Mouse (Mus musculus) thymus, adult 2 months (tissue): ENCODE results near the gene Mrln. TPM values are rescaled to one million over a fixed set of nuclear protein-coding genes. Genes with fewer than 3 reads are reported as not detected.

Experiments
- DNase-seq: peaks from one replicate; pipeline ENCODE4 v3.0.0; 2021
- H3K27ac ChIP-seq: fragments of 200-500 bp; 2 replicates; pipeline ENCODE4 v1.5.1; 2012; ENCODE audit warnings: low read length, control low read depth; ENCODE audit not compliant: control insufficient read depth, insufficient read depth
- H3K27me3 ChIP-seq: fragments of 200-500 bp; 2 replicates; pipeline ENCODE4 v1.6.1; 2012; ENCODE audit warnings: mild to moderate bottlenecking, low read length, moderate library complexity, mixed read lengths; ENCODE audit not compliant: control insufficient read depth, insufficient read depth
- H3K36me3 ChIP-seq: fragments of 200-500 bp; 2 replicates; pipeline ENCODE4 v1.6.1; 2012; ENCODE audit warnings: mild to moderate bottlenecking, low read length, moderate library complexity; ENCODE audit not compliant: control insufficient read depth, insufficient read depth
- H3K4me1 ChIP-seq: fragments of 200-500 bp; replicated peaks from 2 replicates; pipeline ENCODE4 v1.6.1; 2012; ENCODE audit warnings: low read length; ENCODE audit not compliant: control insufficient read depth, insufficient read depth
- H3K4me3 ChIP-seq: fragments of 200-500 bp; 2 replicates; pipeline ENCODE4 v1.5.1; 2012; ENCODE audit warnings: mild to moderate bottlenecking, low read length, control low read depth, moderate library complexity; ENCODE audit not compliant: control insufficient read depth, insufficient read depth
- CTCF ChIP-seq: fragments of 200-500 bp; IDR thresholded peaks from 2 replicates; pipeline ENCODE4 v1.5.1; 2012; ENCODE audit warnings: mild to moderate bottlenecking, control low read depth, low read length, moderate library complexity, borderline replicate concordance; ENCODE audit not compliant: control insufficient read depth, poor library complexity, insufficient read depth; ENCODE audit errors: extremely low read depth
- POLR2A ChIP-seq: fragments of 200-500 bp; IDR thresholded peaks from 2 replicates; pipeline ENCODE4 v1.6.1; 2012; ENCODE audit warnings: mild to moderate bottlenecking, low read length, control low read depth, moderate library complexity; ENCODE audit not compliant: control insufficient read depth, poor library complexity, insufficient read depth; ENCODE audit errors: extremely low read depth
- WGBS: fragments of 180-500 bp; shearing (Covaris S2); methylation state at CpG from one replicate; pipeline ENCODE4 v1.1.7; 2018; 5-methylcytosine and 5-hydroxymethylcytosine counted together
- polyA plus RNA-seq: library from polyadenylated mRNA; depleted of rRNA; stranded (reverse); fragments of >200 nt; gene quantifications from 2 replicates; pipeline ENCODE4 v1.2.3, GENCODE M21; 2012

Mrln gene
- polyA plus RNA-seq, 1 experiment: 0.58 TPM

DNA sequence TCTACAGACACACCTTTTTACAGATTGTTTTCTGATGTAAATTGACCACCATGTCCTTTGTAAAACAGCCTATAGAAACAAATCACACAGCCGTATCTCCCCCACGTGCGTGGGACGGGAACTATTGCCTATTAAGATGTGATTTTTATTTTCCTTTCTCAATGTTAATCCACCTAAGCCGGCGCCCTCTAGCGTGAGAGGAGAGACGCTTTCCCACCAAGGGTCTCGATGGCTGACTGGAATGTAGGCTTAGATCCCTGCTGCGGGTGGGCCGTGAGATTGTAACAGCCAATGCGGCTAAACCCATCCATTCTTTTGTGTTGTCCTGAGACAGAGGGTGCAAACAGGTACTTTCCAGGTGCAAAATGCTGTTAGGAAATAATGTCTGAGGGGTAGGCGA is 14.6 kb upstream of the Mrln start:
- no peak overlapping the region for H3K4me3 ChIP-seq
- H3K4me1 ChIP-seq: no peaks in the 10 kb centered on the region
- 92% methylated on average over 13 of the region's 13 CpGs for WGBS
- TF ChIP-seq POLR2A (no peak), CTCF (no peak)
- H3K36me3 ChIP-seq: peaks cover 39% of the 10 kb centered on the region
- no peaks in the 10 kb centered on the region for H3K27me3 ChIP-seq
- no peak overlapping the region for H3K27ac ChIP-seq
- no peak for DNase-seq

DNA sequence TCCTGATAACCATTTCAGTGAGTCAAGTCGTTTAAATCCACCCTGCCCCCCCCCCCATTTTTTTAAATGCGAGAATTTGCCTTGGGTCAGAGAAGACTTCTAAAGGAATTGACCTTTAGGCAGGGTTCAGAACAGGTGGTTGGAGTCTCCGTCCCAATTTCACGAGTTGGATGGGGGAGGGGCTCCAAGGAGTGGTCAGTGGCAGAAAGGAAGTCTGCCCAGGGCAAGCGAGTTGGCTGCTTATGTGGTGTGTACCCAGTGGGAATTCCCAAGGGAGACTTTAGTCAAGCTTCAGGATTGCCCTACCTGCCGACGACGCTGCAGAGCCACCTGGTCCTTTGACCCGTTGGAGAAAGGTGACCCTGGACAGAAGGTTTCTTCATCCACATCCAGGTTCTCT is 10.2 kb upstream of the Mrln start:
- no peak overlapping the region for H3K27ac ChIP-seq
- no peaks in the 10 kb centered on the region for H3K27me3 ChIP-seq
- no peak overlapping the region for H3K4me3 ChIP-seq
- H3K36me3 ChIP-seq: peaks cover 24% of the 10 kb centered on the region
- no peaks in the 10 kb centered on the region for H3K4me1 ChIP-seq
- no peak for DNase-seq
- 93% methylated on average over 9 of the region's 9 CpGs for WGBS
- TF ChIP-seq CTCF: no peak

DNA sequence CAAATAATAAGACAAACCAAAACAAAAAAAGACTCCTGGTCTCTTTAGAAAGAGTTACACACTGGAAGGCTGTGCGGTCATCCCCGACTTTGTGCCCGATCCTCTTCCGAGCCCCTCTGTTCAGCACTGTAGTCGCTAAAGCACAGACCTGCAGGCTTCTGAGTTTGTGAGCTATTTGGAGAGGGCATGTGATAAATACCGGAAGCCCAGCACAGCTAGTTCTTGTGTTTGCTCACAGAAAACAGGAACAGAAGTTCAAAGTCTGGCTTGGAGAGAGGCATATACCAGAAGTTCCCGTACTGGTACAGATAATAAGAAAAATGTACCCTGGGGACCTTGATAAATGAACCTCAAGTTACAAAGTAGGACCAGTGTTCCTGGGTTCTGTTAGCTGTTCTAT is 9.2 kb upstream of the Mrln start:
- Histone ChIP-seq H3K27ac (no peak overlapping the region), H3K36me3 (peaks cover 18% of the 10 kb centered on the region; the same call in 1 of the 2 replicates), H3K4me1 (no peaks in the 10 kb centered on the region), H3K27me3 (no peaks in the 10 kb centered on the region), H3K4me3 (no peak overlapping the region)
- TF ChIP-seq CTCF (no peak), POLR2A (no peak)
- WGBS: 14% methylated on average over 7 of the region's 7 CpGs
- DNase-seq: no peak

DNA sequence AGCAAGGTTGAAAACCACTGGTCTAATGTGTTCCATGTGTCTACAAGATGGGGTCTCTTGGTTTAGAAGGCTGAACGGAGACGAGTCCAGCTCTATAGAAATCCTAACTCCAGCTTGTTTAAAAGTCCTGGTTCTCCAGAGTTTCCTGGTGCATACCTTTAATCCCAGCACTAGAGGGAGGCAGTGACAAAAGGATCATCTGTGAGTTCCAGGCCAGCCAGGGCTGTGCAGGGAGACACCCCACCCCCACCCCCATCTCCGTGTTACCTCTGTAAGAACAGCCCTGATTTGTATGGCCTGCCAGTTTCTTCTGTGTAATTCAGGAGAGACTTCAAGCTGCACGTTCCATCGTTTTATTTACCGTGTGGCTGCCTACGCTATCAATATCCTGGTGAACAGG is 8.7 kb upstream of the Mrln start:
- Histone ChIP-seq H3K36me3 (peaks cover 18% of the 10 kb centered on the region; the same call in 1 of the 2 replicates), H3K4me3 (no peak overlapping the region), H3K27me3 (no peaks in the 10 kb centered on the region), H3K27ac (no peak overlapping the region), H3K4me1 (no peaks in the 10 kb centered on the region)
- 89% methylated on average over 7 of the region's 7 CpGs for WGBS
- DNase-seq: no peak
- no peak for TF ChIP-seq CTCF
- TF ChIP-seq POLR2A: no peak

DNA sequence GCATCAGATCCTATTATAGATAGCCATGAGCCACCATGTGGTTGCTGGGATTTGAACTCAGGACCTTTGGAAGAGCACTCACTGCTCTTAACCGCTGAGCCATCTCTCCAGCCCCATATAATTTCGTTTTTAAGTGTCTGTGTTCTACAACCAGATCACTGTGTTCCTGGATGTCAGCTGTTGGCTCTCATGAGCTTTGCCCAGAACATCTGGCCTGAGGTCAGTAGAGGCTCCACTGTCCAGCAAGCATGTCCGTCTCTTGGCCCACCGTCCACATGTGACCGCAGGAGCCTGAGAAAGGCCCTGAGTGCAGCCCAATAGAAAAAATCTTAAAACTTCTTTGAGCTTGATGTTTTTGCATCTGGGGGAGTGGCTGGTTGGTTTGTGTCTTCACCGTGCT is 7.8 kb upstream of the Mrln start:
- Histone ChIP-seq H3K36me3 (peaks cover 12% of the 10 kb centered on the region; the same call in 1 of the 2 replicates), H3K4me1 (no peaks in the 10 kb centered on the region), H3K27me3 (no peaks in the 10 kb centered on the region), H3K27ac (no peak overlapping the region), H3K4me3 (no peak overlapping the region)
- TF ChIP-seq CTCF (no peak), POLR2A (no peak)
- DNase-seq: no peak
- WGBS: 96% methylated on average over 6 of the region's 6 CpGs

DNA sequence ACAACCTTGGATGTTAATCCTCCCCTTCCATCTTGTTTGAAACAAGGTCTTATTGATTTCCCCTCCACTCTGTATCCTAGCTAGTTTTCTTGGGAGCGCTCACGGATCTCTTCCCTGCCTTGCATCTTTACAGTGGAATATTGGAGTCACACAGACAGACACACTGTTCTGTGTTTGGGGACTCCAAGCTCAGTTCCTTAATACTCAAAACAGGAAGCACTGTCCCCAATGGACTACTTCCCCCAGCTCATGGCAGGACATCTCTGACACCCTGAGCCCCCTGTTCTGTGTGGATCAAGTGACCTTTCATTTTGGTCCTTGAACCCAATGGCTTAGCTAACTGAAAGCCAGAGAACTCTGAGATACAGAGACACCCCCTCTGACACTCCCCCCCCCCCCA is 6.9 kb upstream of the Mrln start:
- peaks cover 3% of the 10 kb centered on the region; the same call in 1 of the 2 replicates for H3K36me3 ChIP-seq
- H3K4me3 ChIP-seq: no peak overlapping the region
- no peaks in the 10 kb centered on the region for H3K4me1 ChIP-seq
- TF ChIP-seq POLR2A: no peak
- TF ChIP-seq CTCF: no peak
- no peak overlapping the region for H3K27ac ChIP-seq
- WGBS: 97% methylated on average over 2 of the region's 2 CpGs
- H3K27me3 ChIP-seq: no peaks in the 10 kb centered on the region
- no peak for DNase-seq

DNA sequence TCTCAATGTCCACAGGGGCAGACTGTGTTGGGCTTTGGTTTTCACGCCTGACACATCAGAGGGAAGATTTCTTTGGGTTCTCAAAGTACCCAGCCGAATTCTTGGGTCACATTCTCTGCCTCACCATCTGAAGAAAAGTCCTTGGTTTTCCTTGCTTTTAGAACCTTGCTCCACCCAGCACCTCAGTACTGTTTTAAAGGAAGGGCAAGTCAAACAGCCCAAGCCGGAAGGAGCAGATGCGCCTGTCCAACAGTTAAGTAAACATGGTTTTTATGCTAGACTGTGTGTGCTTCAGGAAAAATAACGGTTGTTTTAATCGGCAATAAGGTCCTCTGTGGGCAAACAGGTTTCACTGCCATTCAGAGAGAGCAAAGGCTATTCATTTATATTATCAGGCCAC is 6.5 kb upstream of the Mrln start:
- 88% methylated on average over 6 of the region's 6 CpGs for WGBS
- no peak for TF ChIP-seq CTCF
- no peaks in the 10 kb centered on the region for H3K36me3 ChIP-seq
- no peak for DNase-seq
- no peak overlapping the region for H3K27ac ChIP-seq
- H3K4me1 ChIP-seq: no peaks in the 10 kb centered on the region
- H3K4me3 ChIP-seq: no peak overlapping the region
- no peaks in the 10 kb centered on the region for H3K27me3 ChIP-seq
